Mouse (Mus musculus): Measurements from ENCODE around the gene Cacna1b.

The Cacna1b gene

DNA sequence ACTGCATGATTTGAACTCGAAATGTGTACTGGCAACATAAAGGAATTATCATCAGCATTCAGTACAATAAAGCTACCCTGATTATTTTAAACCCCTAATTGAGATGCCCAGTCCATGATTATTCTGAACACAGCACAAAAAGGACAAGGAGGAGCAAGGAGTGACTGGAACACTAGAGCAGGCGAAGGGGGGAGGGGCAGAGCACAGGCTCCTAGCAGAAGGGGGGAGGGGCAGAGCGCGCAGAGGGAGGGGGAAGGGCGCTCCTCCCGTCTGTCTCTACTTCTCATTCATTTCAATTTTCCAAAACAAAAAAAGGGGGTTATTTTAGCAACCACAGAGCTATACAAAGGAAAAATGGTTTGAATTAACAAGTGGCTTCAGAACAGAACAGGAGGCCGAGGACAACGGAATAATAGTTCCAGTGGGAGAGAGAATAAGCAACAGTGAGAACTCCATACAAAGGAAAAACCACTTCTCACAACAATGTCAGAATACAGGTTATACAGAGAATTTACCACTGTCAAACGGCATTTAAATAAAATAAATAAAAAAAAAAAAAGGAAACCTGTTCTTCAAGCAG lies 98.2 kb downstream of the Cacna1b start:
- in situ Hi-C loops (cut with MboI; ENCODE audit: low sequenced_read_pairs): no loop called here

DNA sequence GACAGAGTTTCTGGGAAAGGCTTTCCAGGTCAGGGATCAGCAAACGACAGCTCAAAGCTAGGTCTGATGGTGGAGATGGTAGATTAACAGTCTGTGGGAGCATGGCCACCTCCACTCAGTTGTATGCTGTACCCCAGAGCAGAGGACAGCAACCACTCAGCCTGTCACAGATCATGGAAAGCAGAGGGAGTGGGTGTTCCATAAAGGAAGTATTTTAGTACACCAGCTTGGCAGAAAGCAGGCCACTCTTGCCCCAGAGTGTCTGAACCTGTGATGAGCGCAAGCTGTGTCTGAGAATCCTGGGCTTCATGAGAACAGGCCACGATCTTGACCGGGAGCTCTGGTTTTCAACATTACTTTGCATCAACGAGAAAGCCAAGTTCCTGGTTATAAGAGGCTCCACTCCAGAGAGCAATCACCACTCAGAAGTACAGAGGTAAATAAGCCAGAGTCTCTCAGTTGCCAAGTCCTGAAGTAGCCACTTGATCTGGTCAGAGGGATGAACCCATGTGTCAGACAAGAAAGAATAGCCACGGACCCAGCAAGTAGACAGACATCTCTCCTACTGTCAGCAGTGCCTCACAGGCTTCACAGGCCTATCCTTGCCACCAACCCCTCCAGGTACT lies 103.7 kb downstream of the Cacna1b start:
- in situ Hi-C loops (cut with MboI; ENCODE audit: low sequenced_read_pairs): no loop called here

DNA sequence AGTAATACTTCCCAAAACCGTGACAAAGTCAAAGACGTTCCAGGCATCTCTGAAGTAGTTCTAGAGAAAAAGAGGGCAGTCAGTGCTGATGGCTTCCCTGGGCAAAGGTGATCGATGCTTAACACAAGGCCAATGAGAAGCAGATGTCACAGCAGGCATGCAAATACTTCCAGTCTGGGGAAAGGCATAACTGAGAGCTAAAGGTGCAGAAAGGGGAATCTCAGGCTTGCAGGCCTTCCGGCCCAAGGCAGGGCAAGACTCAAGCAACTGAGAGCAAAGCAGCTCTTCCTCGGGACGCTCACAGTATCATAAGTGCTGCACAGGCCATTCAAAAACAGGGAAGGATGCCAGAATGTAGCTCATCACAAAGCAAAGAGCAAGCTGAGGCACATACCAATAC lies 114.4 kb downstream of the Cacna1b start:
- in situ Hi-C loops (cut with MboI; ENCODE audit: low sequenced_read_pairs): no loop called here

DNA sequence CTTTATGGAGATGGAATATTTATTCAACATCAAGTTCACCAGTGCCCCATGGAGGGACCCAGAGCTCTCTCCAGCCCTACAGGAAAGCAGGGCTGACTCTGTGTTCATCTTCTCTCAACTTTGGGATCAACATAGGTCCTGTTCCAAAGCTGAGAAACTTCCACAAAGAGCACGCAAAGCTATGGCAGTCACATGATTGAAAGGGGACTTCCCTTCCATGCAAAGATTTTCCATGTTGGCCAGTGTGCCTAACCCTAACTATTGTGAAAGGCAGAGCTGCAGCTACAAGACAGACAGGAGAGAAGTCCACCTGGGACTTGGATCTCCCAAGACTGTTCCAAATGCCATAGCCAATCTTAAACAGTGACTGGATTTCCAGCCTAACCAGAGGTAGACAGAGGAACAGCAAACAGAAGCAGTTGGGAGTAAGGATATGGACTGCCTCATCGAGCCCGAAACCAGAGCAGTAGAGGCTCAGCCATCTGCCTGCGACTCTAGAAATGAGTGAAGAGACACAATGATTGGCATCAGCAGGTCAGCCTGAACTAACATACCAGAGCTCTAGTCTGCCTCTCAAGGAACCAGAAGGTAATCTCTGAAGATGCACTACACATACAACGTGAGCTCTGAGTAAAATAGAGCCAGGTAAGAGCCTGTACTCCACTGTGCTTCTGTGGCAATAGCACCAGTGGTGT lies 116.4 kb downstream of the Cacna1b start:
- in situ Hi-C loops (cut with MboI; ENCODE audit: low sequenced_read_pairs): no loop called here

DNA sequence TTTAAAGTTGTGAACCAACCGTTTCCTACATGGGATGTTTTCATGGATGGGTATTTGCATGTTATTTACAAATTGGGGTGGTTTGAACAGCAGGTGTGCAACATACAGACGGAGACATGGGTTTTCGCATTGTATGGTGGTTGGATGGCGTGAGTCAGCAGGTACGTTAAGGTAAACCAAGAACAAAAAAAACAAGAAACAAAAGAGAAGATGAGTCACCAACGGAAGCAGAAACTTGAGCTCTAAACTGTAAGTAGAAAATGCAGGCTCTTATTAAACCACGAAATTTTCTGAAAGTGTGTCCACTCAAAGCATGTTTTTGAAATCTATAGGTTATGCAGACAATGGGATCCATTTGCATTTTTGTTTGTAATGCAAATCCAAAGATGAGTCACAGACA lies 120.1 kb downstream of the Cacna1b start:
- in situ Hi-C loops (cut with MboI; ENCODE audit: low sequenced_read_pairs): no loop called here

DNA sequence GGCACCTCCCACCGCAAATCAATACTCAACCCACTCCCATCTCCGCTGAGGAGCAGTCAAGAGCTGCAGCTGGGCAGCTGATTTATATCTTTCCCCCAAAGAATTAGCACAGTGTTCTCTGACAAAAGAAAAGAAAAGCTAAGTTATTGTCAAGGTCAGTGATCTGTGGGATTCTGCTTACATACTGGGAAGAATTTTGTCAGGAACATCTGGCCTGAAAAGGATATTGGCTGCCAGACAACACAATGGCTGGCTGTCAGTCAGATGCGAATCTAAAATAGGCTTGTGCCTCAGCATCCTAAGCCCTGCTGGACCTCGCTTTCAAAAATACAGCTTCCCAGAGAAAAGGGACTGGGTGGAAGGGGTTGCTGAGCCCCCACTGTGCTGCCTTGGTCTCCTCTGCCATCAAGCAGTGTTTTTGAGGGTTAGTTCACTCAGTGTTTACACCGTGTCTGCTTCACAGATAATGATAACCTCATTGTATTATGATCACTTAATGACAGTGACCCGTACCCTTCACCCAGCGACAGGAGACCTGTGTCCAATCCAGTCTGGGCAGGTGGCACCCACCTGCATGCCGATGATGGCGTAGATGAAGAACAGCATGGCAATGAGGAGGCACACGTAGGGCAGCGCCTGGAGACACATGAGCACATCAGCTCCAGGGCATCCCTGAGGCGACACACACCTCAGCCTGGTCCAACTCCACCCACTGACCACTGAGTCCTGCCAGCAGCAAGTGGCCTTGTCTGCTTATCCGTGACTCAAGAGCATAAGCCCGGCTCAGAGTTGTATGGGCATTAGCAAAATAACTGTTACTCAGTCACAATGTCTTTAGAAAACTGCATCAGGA lies 124.6 kb downstream of the Cacna1b start:
- in situ Hi-C loops (cut with MboI; ENCODE audit: low sequenced_read_pairs): no loop called here

DNA sequence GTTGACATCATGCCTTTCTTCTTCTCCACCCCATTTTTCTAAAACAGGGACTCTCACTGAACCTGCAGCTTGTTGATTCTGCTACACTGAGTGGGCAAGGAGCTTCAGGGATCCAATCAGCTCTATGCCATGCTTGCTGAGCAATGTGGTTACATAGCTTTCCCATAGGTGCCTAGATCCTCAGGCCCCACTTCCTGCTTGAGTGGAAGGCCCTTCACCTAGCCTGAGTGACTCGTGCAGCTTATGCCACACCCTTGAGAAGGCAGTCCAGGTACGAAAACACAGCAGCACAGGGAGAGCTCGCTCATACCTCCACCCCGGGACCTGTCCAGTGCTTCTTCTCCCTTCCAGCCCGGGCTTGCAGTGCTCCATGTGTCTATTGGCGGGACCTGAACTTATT lies 129.3 kb downstream of the Cacna1b start:
- in situ Hi-C loops (cut with MboI; ENCODE audit: low sequenced_read_pairs): no loop called here

DNA sequence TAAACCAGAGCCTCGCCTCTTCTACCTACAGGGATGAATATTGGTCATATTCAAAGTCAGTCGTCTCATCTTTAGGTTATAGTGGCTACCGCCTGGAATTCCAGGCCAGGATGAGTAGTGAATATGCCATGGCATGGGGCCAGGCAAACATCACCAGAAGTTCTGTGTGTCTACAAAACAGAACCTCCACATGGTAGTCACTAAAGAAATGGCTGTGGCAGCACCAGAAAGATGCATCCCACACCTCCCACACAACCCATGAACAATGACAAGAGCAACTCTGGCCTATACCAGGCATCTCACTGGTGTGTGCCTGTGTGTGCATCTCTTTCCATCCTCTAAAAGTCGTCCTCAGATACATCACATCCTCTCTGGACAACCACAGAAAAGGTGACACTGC lies 145.8 kb downstream of the Cacna1b start:
- in situ Hi-C loops (cut with MboI; ENCODE audit: low sequenced_read_pairs): no loop called here

DNA sequence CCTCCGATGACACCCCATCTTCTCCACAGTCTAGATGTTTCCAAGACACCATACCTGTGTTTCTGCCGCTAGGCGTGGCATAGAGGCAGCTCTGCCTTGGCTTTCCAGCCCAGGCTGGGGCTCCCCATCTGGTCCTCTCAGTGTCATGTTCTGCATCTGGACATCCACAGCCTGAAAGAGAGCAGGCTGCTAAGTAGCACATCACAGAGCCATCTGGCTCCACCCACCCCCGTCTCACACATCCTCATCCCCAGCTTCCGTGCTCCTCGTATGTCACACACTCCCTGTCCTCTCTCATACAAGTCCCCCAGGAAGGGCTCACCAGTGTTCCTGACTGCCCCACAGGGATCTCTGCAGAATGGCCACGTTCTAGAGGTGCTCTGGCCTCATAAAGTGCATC lies 153.2 kb downstream of the Cacna1b start:
- in situ Hi-C loops (cut with MboI; ENCODE audit: low sequenced_read_pairs): no loop called here

DNA sequence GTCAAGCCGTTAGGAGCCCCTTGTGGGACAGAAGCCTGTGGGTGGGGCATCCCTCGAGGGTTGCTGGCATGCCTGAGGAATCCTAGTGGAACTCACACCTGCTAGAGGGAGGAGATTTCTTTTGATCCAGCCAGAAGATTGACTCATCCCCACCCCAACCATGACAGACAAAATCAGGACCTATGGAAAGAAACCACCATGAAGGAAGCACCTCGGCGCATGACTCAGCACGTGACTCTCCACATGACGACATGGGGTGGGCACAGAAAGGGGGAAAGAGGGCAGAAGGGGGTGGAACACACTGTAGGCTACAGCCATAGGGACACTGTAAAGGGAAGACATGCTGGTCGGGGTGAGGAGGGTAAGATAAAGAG lies 154.2 kb downstream of the Cacna1b start:
- in situ Hi-C loops (cut with MboI; ENCODE audit: low sequenced_read_pairs): no loop called here

DNA sequence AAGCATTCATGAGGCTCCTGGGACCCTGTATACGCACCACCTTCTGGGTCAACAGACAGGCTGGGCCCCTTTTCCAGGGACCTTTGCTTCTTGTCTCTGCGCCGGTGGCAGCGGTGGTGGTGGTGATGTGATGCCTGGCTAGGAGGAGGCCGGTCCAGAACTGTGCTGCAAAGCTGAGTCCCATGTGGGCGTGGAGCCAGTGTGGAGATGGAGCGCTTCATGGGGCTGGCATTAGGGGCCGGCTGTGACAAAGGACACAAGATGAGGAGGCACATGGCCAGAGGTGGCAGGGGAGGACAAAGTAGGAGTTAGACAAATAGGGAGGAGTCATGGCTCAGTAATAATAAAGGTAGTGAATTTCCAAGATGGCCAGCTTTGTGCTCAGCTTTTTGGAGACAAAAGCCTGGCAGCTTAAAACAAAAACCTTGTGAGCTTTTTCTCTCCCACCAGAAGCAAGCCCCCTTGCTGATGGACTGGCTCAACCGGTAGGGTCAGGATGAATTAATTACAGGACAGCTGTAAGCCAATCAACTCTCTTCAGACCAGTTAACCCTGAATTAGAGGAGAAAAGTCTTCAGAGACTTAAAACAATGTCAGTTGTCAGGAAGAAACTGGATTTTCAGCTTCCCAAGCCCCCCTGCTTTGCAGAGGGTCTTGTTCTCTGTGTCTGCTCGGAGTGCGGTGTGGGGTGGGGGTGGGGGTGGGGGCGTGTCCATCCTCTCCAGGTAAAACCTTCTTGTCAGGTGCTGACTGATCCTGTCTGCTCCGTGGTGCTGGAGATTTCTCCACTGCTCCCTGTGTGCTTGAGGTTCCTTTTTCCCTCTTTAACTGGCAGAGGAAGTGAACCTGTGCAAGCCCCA lies 154.8 kb downstream of the Cacna1b start:
- in situ Hi-C loops (cut with MboI; ENCODE audit: low sequenced_read_pairs): no loop called here

DNA sequence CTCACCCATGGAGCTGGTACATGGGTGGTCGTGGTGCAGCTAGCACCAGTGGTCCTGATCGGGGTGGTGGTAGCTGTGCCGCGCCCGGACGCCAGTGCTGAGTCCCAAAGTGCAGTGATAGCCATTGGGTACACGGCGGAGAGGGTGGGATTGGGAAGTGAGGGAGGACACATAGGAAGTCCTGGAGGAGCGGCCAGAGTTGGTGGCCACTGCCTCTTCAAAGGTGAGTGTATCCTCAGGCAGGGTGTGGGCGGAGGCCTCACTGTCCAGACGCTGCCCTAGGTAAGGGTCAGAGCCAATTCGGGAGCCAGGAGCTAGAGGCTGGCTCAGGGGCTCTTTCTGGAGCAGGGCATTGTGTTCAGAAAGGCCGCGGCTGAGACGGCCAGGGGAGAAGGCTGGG lies 156.4 kb downstream of the Cacna1b start:
- in situ Hi-C loops (cut with MboI; ENCODE audit: low sequenced_read_pairs): no loop called here

DNA sequence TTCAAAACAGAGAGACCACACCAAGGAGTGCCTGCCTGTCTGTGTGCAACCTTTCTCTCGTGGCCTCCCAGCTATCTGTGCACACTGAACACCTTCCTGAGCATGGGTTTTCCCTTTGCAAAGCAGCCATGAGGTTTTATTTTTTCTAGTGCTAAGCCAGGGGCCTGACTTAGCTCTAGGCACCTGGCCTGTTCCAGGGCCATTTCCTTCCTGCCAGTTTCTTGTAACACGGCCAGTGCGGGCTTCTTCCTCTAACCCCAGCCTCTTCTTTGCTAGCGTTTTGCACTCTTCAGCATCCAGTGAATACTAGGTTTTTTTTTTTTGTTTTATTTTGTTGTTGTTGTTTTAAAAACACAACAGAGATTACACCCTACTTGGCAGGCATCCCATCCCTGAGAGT lies 157.9 kb downstream of the Cacna1b start:
- in situ Hi-C loops (cut with MboI; ENCODE audit: low sequenced_read_pairs): no loop called here

DNA sequence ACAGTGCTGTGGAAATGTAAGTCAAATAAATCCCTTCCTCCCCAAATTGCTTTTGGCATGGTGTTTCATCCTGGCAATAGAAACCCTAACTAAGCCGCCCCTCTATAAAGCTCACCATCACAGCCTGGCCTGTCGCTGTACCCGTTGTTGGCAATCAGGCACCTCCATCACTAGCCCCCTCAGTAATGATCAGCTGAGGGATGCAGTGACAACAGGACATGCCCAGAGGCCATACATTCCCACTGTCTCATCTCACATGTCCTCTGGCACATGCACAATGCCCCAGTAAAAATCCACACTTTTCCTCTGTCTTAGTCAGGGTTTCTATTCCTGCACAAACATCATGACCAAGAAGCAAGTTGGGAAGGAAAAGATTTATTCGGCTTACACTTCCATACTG lies 173.5 kb downstream of the Cacna1b start:
- in situ Hi-C loops (cut with MboI; ENCODE audit: low sequenced_read_pairs): no loop called here

DNA sequence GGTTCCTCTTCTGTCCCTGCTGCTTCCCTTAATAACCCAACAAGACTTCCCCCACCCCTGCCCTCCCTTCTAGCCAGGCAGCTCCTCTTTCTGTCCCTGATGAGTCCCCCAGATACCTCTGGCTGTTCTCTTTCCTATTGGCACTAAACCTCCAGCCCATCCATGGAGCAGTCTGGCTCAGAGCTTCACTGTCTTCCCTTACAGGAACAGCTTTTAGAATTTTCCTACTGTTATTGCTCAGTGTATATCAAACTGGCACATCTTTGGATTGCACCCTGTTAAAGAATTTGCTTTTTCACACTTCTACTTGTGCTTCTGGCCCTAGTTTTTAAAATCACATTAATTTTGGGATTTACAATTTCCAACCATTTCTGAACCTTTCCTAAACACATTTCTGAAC lies 175.0 kb downstream of the Cacna1b start:
- in situ Hi-C loops (cut with MboI; ENCODE audit: low sequenced_read_pairs): no loop called here

DNA sequence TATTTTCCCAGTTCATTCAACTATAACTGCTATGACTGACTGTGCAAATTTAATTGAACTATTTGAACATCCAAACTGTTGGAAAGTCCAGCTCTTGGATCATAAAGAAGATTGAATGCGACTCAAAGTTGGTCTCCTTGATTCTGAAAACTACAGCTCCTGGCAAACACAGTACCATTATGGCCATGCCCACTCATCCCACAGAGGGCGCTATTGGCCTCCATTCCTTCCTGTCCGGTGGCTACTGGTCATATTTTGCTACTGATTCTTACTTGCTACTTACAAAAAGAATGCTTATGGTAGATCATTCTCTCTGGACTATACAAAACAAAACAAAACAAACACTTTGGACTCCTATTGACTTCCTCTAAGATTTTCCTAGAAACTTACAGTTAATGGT lies 188.3 kb downstream of the Cacna1b start:
- in situ Hi-C loops (cut with MboI; ENCODE audit: low sequenced_read_pairs): no loop called here

DNA sequence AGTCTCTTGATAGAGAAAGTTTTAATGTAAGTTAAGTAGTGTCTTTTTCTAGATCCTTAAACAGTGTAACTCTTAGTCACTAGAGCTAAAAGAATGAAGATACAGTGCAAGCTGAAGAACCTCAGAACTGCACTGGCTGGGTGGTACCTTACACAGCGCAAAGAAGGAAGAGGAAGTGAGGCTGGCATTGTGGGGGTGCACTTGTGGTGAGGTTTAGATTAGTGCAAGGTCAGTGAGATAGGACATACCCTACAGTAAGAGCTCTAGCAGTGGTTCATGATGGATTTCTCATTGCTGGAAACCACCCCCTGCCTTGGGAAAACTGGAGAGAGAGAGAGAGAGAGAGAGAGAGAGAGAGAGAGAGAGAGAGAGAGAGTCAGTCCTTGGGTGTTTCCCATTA lies 192.0 kb downstream of the Cacna1b start:
- in situ Hi-C loops (cut with MboI; ENCODE audit: low sequenced_read_pairs): no loop called here

DNA sequence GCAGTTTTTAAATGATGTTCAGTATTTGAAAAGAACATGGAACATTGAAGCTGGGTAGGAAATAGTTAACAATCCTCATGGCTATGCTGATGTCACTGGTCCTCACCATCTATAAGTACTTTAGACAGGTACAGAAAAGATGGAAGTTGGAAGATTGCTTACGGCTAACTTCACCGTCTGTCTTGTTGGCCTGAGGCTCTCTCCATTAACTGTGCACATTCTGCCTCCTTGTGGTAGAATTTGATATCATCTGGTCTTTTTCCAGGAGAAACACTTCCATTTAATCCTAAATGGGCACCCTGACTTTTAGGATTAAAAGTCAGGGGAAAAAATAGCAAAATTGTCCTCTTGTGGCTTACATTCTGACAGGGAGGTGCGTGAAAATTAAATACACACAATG lies 194.4 kb downstream of the Cacna1b start:
- in situ Hi-C loops (cut with MboI; ENCODE audit: low sequenced_read_pairs): no loop called here

DNA sequence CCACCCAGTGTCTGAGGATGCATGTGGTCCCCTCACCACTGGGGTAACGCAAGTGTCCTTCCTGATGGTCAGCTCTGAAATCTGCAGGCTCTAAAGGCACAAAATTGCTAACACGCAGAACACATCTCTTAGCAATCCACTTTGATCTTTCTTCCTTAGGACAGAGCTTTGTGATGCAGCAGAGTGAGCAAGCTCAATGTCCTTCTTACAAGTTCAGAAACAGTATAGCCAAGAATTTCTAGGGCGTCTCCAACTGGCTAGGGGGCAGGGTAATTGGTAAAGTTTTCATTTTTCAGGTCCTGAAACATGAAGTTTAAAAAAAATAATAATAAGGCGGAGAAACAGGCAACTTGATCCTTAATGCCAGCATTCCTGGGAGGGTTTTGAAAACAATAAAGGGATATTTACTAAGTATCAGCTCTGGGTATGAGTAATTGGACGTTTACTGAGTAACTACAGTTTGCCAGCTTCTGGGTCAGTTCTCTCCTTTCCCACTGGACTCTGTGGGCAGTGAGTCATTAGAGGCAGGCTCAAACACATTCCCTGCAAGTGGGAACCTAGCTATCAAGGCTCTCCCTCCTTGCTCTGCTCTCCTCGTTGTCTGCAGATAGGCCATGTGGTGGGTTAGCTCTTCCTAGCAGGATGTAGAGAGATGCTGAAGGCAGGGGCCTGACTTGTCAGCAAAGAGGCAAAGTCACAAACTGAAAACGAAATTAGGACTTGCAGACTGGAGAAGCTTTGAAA lies 200.2 kb downstream of the Cacna1b start:
- in situ Hi-C loops (cut with MboI; ENCODE audit: low sequenced_read_pairs): no loop called here

DNA sequence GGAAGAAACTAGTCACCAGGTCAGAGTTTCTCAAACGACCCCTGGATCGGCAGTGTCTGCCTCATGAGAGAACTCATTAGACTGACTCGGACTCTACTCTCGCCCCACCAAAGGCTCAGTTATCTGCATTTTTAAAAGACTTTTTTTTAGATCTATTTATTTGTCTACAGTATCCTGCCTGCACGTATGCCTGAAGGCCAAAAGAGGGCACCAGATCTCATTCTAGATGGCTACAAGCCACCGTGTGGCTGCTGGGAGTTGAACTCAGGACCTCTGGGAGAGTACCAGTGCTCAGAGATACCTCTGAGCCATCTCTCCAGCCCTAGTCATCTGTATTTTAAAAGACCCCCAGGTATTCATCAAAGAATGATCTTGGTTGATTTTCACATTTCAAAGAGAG lies 201.0 kb downstream of the Cacna1b start:
- in situ Hi-C loops (cut with MboI; ENCODE audit: low sequenced_read_pairs): no loop called here

Measured in CH12F3 (cell line).